Mouse (Mus musculus) megakaryocyte, embryonic 14.5 days (primary cell): ENCODE data around the gene Ddx4.

Experiments used
- FLI1 ChIP-seq: IDR thresholded peaks from 2 replicates; pipeline ENCODE4 v1.6.1; 2012; ENCODE audit warnings: low read length, inconsistent platforms, mixed read lengths
- GATA1 ChIP-seq: IDR thresholded peaks from 3 replicates; pipeline ENCODE4 v1.6.1; 2012; ENCODE audit warnings: mixed read lengths, low read length, inconsistent platforms, borderline replicate concordance

DNA sequence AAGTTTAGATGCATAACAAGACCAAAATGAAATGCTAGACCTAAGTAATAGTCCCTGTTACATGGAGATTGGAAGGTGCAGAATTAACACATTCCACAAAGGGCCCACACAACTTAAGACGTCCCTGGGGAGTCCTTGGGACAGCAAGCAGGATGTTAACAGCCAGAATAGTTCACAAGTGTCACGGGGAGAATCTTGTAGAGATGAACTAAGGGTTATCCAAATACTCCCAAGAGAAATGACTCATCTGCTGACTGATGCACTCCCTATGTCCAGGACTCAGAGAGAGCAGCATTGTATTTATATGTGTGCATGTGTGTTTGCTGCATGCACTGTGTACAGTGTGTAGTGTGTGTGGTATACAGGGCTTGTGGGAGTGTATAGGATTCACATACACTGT, 95.8 kb downstream of the Ddx4 start:
- TF ChIP-seq GATA1 (no peak), FLI1 (no peak)
